Mouse (Mus musculus): ENCODE results near the gene Uprt. TPM values are rescaled to one million over a fixed set of nuclear protein-coding genes. Genes with fewer than 3 reads are reported as not detected.

The Uprt gene
- polyA plus RNA-seq (2014; fragmentation: Nextera tagmentation; extraction: Ambion mirVana): 1.1 and 1.3 TPM in 2 replicates

GRCm38 (mm10) chrX:104482572-104483443 lies at the start of gene Uprt:
TSS of gene Uprt (plus strand) at chrX:104482818.
- H3K27me3 ChIP-seq (ENCODE audit: control insufficient read depth, insufficient read depth, low read length): no peaks in the 10 kb centered on the region
- DNase-seq (ENCODE audit: low spot score) (peak; percentile 75), ATAC-seq (replicated peaks; ENCODE audit: insufficient number of reproducible peaks, low FRiP score, low TSS enrichment, low read depth) (peak; percentile 94)
- 17% methylated on average over 31 of the region's 34 CpGs for WGBS
- no peaks in the 10 kb centered on the region for H3K9me3 ChIP-seq (replicated peaks; ENCODE audit: control insufficient read depth, low read length)
- H3K4me3 ChIP-seq (ENCODE audit: low read depth, low read length): peak within 1 kb of the TSS; percentile 45
- peak within 1 kb of the TSS; percentile 43 for H3K9ac ChIP-seq (replicated peaks; ENCODE audit: low read length)
- H3K4me1 ChIP-seq (ENCODE audit: control insufficient read depth, insufficient read depth, low read length): no peaks in the 10 kb centered on the region
- H3K4me2 ChIP-seq (ENCODE audit: low read depth, low read length): peak within 1 kb of the TSS; percentile 44
- no peak within 1 kb of the TSS for H3K27ac ChIP-seq (replicated peaks; ENCODE audit: low read depth, low read length)
- no peaks in the 10 kb centered on the region for H3K36me3 ChIP-seq (replicated peaks; ENCODE audit: control insufficient read depth, insufficient read depth, low read depth, low read length)

GRCm38 (mm10) chrX:104433456-104433855 lies 49.2 kb upstream of the Uprt start:
- Histone ChIP-seq H3K36me3 (replicated peaks; ENCODE audit: control insufficient read depth, insufficient read depth, low read depth, low read length) (no peaks in the 10 kb centered on the region), H3K9ac (replicated peaks; ENCODE audit: low read length) (no peak overlapping the region), H3K4me2 (ENCODE audit: low read depth, low read length) (no peak overlapping the region), H3K27me3 (ENCODE audit: control insufficient read depth, insufficient read depth, low read length) (no peaks in the 10 kb centered on the region), H3K27ac (replicated peaks; ENCODE audit: low read depth, low read length) (no peak overlapping the region), H3K9me3 (replicated peaks; ENCODE audit: control insufficient read depth, low read length) (no peaks in the 10 kb centered on the region), H3K4me3 (ENCODE audit: low read depth, low read length) (no peak overlapping the region), H3K4me1 (ENCODE audit: control insufficient read depth, insufficient read depth, low read length) (no peaks in the 10 kb centered on the region)
- no peak for DNase-seq (ENCODE audit: low spot score)
- 48% methylated on average over 1 of the region's 1 CpGs for WGBS
- ATAC-seq (replicated peaks; ENCODE audit: insufficient number of reproducible peaks, low FRiP score, low TSS enrichment, low read depth): no peak

GRCm38 (mm10) chrX:104452433-104452832 lies 30.2 kb upstream of the Uprt start:
- no peaks in the 10 kb centered on the region for H3K27me3 ChIP-seq (ENCODE audit: control insufficient read depth, insufficient read depth, low read length)
- H3K4me3 ChIP-seq (ENCODE audit: low read depth, low read length): no peak overlapping the region
- no peak for ATAC-seq (replicated peaks; ENCODE audit: insufficient number of reproducible peaks, low FRiP score, low TSS enrichment, low read depth)
- no peaks in the 10 kb centered on the region for H3K9me3 ChIP-seq (replicated peaks; ENCODE audit: control insufficient read depth, low read length)
- H3K4me1 ChIP-seq (ENCODE audit: control insufficient read depth, insufficient read depth, low read length): no peaks in the 10 kb centered on the region
- H3K27ac ChIP-seq (replicated peaks; ENCODE audit: low read depth, low read length): no peak overlapping the region
- no peak for DNase-seq (ENCODE audit: low spot score)
- H3K4me2 ChIP-seq (ENCODE audit: low read depth, low read length): no peak overlapping the region
- no peaks in the 10 kb centered on the region for H3K36me3 ChIP-seq (replicated peaks; ENCODE audit: control insufficient read depth, insufficient read depth, low read depth, low read length)
- 78% methylated on average over 1 of the region's 1 CpGs for WGBS
- H3K9ac ChIP-seq (replicated peaks; ENCODE audit: low read length): no peak overlapping the region

- no peak overlapping the region for H3K27ac ChIP-seq (replicated peaks; ENCODE audit: low read depth, low read length)
- H3K4me1 ChIP-seq (ENCODE audit: control insufficient read depth, insufficient read depth, low read length): no peaks in the 10 kb centered on the region
- H3K9ac ChIP-seq (replicated peaks; ENCODE audit: low read length): no peak overlapping the region
- H3K36me3 ChIP-seq (replicated peaks; ENCODE audit: control insufficient read depth, insufficient read depth, low read depth, low read length): no peaks in the 10 kb centered on the region
- H3K9me3 ChIP-seq (replicated peaks; ENCODE audit: control insufficient read depth, low read length): no peaks in the 10 kb centered on the region
- H3K4me3 ChIP-seq (ENCODE audit: low read depth, low read length): no peak overlapping the region
- no peaks in the 10 kb centered on the region for H3K27me3 ChIP-seq (ENCODE audit: control insufficient read depth, insufficient read depth, low read length)
- ATAC-seq (replicated peaks; ENCODE audit: insufficient number of reproducible peaks, low FRiP score, low TSS enrichment, low read depth) (no peak), DNase-seq (ENCODE audit: low spot score) (no peak)
- WGBS: 41% methylated on average over 2 of the region's 2 CpGs
- H3K4me2 ChIP-seq (ENCODE audit: low read depth, low read length): no peak overlapping the region
Observed at GRCm38 (mm10) chrX:104461755-104462154, 20.9 kb upstream of the Uprt start.

- no peak overlapping the region for H3K9ac ChIP-seq (replicated peaks; ENCODE audit: low read length)
- H3K36me3 ChIP-seq (replicated peaks; ENCODE audit: control insufficient read depth, insufficient read depth, low read depth, low read length): no peaks in the 10 kb centered on the region
- no peak for DNase-seq (ENCODE audit: low spot score)
- H3K4me3 ChIP-seq (ENCODE audit: low read depth, low read length): no peak overlapping the region
- no peak overlapping the region for H3K27ac ChIP-seq (replicated peaks; ENCODE audit: low read depth, low read length)
- no peak overlapping the region for H3K4me2 ChIP-seq (ENCODE audit: low read depth, low read length)
- no peaks in the 10 kb centered on the region for H3K4me1 ChIP-seq (ENCODE audit: control insufficient read depth, insufficient read depth, low read length)
- ATAC-seq (replicated peaks; ENCODE audit: insufficient number of reproducible peaks, low FRiP score, low TSS enrichment, low read depth): no peak
- no peaks in the 10 kb centered on the region for H3K9me3 ChIP-seq (replicated peaks; ENCODE audit: control insufficient read depth, low read length)
- no peaks in the 10 kb centered on the region for H3K27me3 ChIP-seq (ENCODE audit: control insufficient read depth, insufficient read depth, low read length)
- 53% methylated on average over 6 of the region's 6 CpGs for WGBS
Observed at GRCm38 (mm10) chrX:104464376-104464775, 18.2 kb upstream of the Uprt start.

GRCm38 (mm10) chrX:104478041-104478440 lies 4.6 kb upstream of the Uprt start:
- no peaks in the 10 kb centered on the region for H3K36me3 ChIP-seq (replicated peaks; ENCODE audit: control insufficient read depth, insufficient read depth, low read depth, low read length)
- no peaks in the 10 kb centered on the region for H3K27me3 ChIP-seq (ENCODE audit: control insufficient read depth, insufficient read depth, low read length)
- H3K9ac ChIP-seq (replicated peaks; ENCODE audit: low read length): no peak overlapping the region
- DNase-seq (ENCODE audit: low spot score): no peak
- H3K9me3 ChIP-seq (replicated peaks; ENCODE audit: control insufficient read depth, low read length): no peaks in the 10 kb centered on the region
- H3K4me3 ChIP-seq (ENCODE audit: low read depth, low read length): no peak overlapping the region
- H3K4me1 ChIP-seq (ENCODE audit: control insufficient read depth, insufficient read depth, low read length): no peaks in the 10 kb centered on the region
- H3K4me2 ChIP-seq (ENCODE audit: low read depth, low read length): no peak overlapping the region
- no peak for ATAC-seq (replicated peaks; ENCODE audit: insufficient number of reproducible peaks, low FRiP score, low TSS enrichment, low read depth)
- H3K27ac ChIP-seq (replicated peaks; ENCODE audit: low read depth, low read length): no peak overlapping the region
- WGBS: 17% methylated on average over 2 of the region's 2 CpGs

- peak overlapping the region; percentile 44 for H3K4me2 ChIP-seq (ENCODE audit: low read depth, low read length)
- no peaks in the 10 kb centered on the region for H3K36me3 ChIP-seq (replicated peaks; ENCODE audit: control insufficient read depth, insufficient read depth, low read depth, low read length)
- ATAC-seq (replicated peaks; ENCODE audit: insufficient number of reproducible peaks, low FRiP score, low TSS enrichment, low read depth) (no peak), DNase-seq (ENCODE audit: low spot score) (no peak)
- no peaks in the 10 kb centered on the region for H3K9me3 ChIP-seq (replicated peaks; ENCODE audit: control insufficient read depth, low read length)
- peak overlapping the region; percentile 43 for H3K9ac ChIP-seq (replicated peaks; ENCODE audit: low read length)
- H3K27ac ChIP-seq (replicated peaks; ENCODE audit: low read depth, low read length): no peak overlapping the region
- no peaks in the 10 kb centered on the region for H3K4me1 ChIP-seq (ENCODE audit: control insufficient read depth, insufficient read depth, low read length)
- peak overlapping the region; percentile 45 for H3K4me3 ChIP-seq (ENCODE audit: low read depth, low read length)
- H3K27me3 ChIP-seq (ENCODE audit: control insufficient read depth, insufficient read depth, low read length): no peaks in the 10 kb centered on the region
- 34% methylated on average over 6 of the region's 6 CpGs for WGBS
Observed at GRCm38 (mm10) chrX:104483444-104483808, 808 bp downstream of the Uprt start.

- H3K9me3 ChIP-seq (replicated peaks; ENCODE audit: control insufficient read depth, low read length): no peaks in the 10 kb centered on the region
- H3K27me3 ChIP-seq (ENCODE audit: control insufficient read depth, insufficient read depth, low read length): no peaks in the 10 kb centered on the region
- no peak overlapping the region for H3K9ac ChIP-seq (replicated peaks; ENCODE audit: low read length)
- DNase-seq (ENCODE audit: low spot score) (no peak), ATAC-seq (replicated peaks; ENCODE audit: insufficient number of reproducible peaks, low FRiP score, low TSS enrichment, low read depth) (no peak)
- 84% methylated on average over 2 of the region's 2 CpGs for WGBS
- no peaks in the 10 kb centered on the region for H3K36me3 ChIP-seq (replicated peaks; ENCODE audit: control insufficient read depth, insufficient read depth, low read depth, low read length)
- H3K27ac ChIP-seq (replicated peaks; ENCODE audit: low read depth, low read length): no peak overlapping the region
- H3K4me2 ChIP-seq (ENCODE audit: low read depth, low read length): no peak overlapping the region
- H3K4me3 ChIP-seq (ENCODE audit: low read depth, low read length): no peak overlapping the region
- H3K4me1 ChIP-seq (ENCODE audit: control insufficient read depth, insufficient read depth, low read length): no peaks in the 10 kb centered on the region
Observed at GRCm38 (mm10) chrX:104485596-104485995, 3.0 kb downstream of the Uprt start.
